Mouse (Mus musculus) cerebellum, adult 11 months (tissue): ENCODE results near the gene Olfr536.
"Not testable (repeated sequence)": the region's sequence is repeated elsewhere in the genome, so short reads cannot be mapped to it uniquely, and the experiment has no call there.

ENCODE experiments used
- DNase-seq: peaks from one replicate; pipeline ENCODE4 v3.0.0; 2022

Olfr536 gene

GRCm38 (mm10) chr7:140507346-140508021, at the start of gene Olfr536:
Olfr536 (minus strand) TSS chr7:140507396.
- DNase-seq = not testable (repeated sequence)

GRCm38 (mm10) chr7:140539746-140540145, 32.5 kb upstream of the Olfr536 start:
- DNase-seq = no peak

GRCm38 (mm10) chr7:140494702-140495101, 12.5 kb downstream of the Olfr536 start:
- no peak for DNase-seq

- DNase-seq = no peak
These were observed 13.0 kb downstream of the Olfr536 start for GRCm38 (mm10) chr7:140494231-140494630.

- DNase-seq = no peak
These were observed 18.2 kb downstream of the Olfr536 start for GRCm38 (mm10) chr7:140488981-140489380.

- no peak for DNase-seq
These were observed 23.3 kb downstream of the Olfr536 start, which contains the start of gene Olfr535 for GRCm38 (mm10) chr7:140483916-140484315. Olfr535 (plus strand) TSS chr7:140484216.

GRCm38 (mm10) chr7:140478733-140479132, 28.5 kb downstream of the Olfr536 start:
- no peak for DNase-seq

- DNase-seq = no peak
These were observed 29.3 kb downstream of the Olfr536 start for GRCm38 (mm10) chr7:140477886-140478285.

GRCm38 (mm10) chr7:140463070-140463469, 44.1 kb downstream of the Olfr536 start, which contains the start of gene Olfr533:
Olfr533 (plus strand) TSS chr7:140463370.
- DNase-seq = not testable (repeated sequence)
